Comparison of ENCODE assay signal across 10 mouse cellular contexts in genomic region chr1:181260949-181261696, GRCm38 (mm10). TPM values are rescaled to one million over a fixed set of nuclear protein-coding genes. Genes with fewer than 3 reads are reported as not detected.
DNase-seq lines count a peak whose midpoint lies in the region.
"Had no signal": no experiment of that assay in that cellular context is flagged by ENCODE, and none has a peak within 500 bp of the region (broad histone marks: within the 10 kb centered on the region; RNA-seq: fewer than 3 reads in every experiment).

No protein-coding gene starts in this region.

- DNase-seq in heart, adult 18-20 months, result peak; percentile 55 to 77
- DNase-seq in heart, adult 8-10 months (ENCODE audit: low spot score), result no peak
- peak; percentile 26 for DNase-seq in A20 (ENCODE audit: low read depth, low spot score)
- peak; percentile 63 for DNase-seq in c-Kit-positive CD71-positive TER-119-negative erythroid progenitor cells, embryonic 14.5 days (ENCODE audit: low read depth)
- peak; percentile 62 for DNase-seq in induced T-regulatory cell, adult 2 months (ENCODE audit: low read depth)
- DNase-seq in right cerebral cortex, postnatal 25 days, result no peak
- no peak for DNase-seq in right cerebral cortex, adult 18-20 months
- DNase-seq in left cerebral cortex, adult 8-10 months (ENCODE audit: low spot score in 2 of 2), result no peak
- DNase-seq: adrenal gland, postnatal 36 days; thymus, postnatal 25 days had no signal

RNA-seq across cellular contexts. Expression of gene Wdr26, which starts 49.3 kb away (rescaled TPM):
- total RNA-seq in heart, adult 18-20 months (2021), result 10 to 100 TPM; 90.9 to 94.5 TPM
- 10 to 100 TPM; 87.5 to 93.5 (median 89.2) TPM for total RNA-seq in heart, adult 8-10 months (2022)
- total RNA-seq in left cerebral cortex, adult 8-10 months (2022), result 100 to 1,000 TPM in 1 of 4 experiments, 10 to 100 TPM in 3; 93.7 to 102 (median 95.1) TPM

Comparison
In these comparisons a context has a peak if more than half of its experiments do, and no peak if none do; other contexts are left out.
1. DNase-seq: peak in heart, adult 18-20 months (2 of 2), A20 (single experiment), c-Kit-positive CD71-positive TER-119-negative erythroid progenitor cells, embryonic 14.5 days (single experiment) and induced T-regulatory cell, adult 2 months (single experiment); none in heart, adult 8-10 months (single experiment), right cerebral cortex, postnatal 25 days (single experiment), right cerebral cortex, adult 18-20 months (single experiment) and left cerebral cortex, adult 8-10 months (0 of 2).